Comparison of ENCODE assay signal across 20 mouse cellular contexts in the genomic region with DNA sequence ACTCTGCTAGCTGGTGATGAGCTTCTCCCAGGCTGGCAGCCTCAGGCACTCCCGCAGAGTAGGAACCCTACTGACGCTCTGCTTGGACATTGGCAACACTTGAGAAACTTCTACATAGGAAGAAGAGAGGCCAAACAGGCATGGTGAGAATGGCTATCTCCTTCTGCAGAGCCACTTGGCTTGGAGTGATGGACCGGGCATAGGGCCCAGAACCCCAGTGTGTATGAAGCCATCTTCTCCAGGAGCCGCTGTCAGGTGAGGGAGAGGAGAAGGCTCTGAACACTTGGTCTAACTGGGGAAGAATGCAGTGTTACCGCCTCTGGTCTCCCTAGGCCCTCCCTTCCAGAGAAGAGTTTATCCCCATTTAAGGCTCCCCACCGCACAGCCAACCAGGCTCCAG. TPM values are rescaled to one million over a fixed set of nuclear protein-coding genes. Genes with fewer than 3 reads are reported as not detected.
DNase-seq lines count a peak whose midpoint lies in the region; ATAC-seq and TF ChIP-seq lines count a peak whose summit lies in the region.
"Had no signal": no experiment of that assay in that cellular context is flagged by ENCODE, and none has a peak within 500 bp of the region (broad histone marks: within the 10 kb centered on the region; RNA-seq: fewer than 3 reads in every experiment).

No protein-coding gene starts in this region.

- DNase-seq in cerebellum, postnatal 10 days = peak; percentile 86 to 90
- no peak for DNase-seq in cerebellum, adult 8-10 months
- peak; percentile 43 to 59 for DNase-seq in cerebellum, postnatal 36 days
- DNase-seq in left cerebral cortex, postnatal 4 days = peak; percentile 60
- no peak for DNase-seq in left cerebral cortex, postnatal 10 days (ENCODE audit: extremely low spot score in 1 of 2, low spot score in 2 of 2)
- no peak for DNase-seq in G1E (ENCODE audit: low spot score)
- DNase-seq in embryo, embryonic 10 days (ENCODE audit: low spot score) = no peak
- DNase-seq: adrenal gland, adult 8-10 months; adrenal gland, postnatal 25 days; gastrocnemius, postnatal 25 days; kidney, adult 2 months had no signal

- TF ChIP-seq CTCF in G1E (IDR thresholded peaks at IDR 0.05; ENCODE audit: low read depth, low read length) = no peak

- intact Hi-C loops in left cerebral cortex, postnatal 4 days (cut with DNase I) = no loop called here
- intact Hi-C loops in left cerebral cortex, postnatal 10 days (cut with DNase I) = no loop called here

- peak overlapping the region; percentile 4; the same call in 1 of the 2 replicates for H3K4me3 ChIP-seq in G1E (ENCODE audit: low read depth, low read length)
- H3K4me3 ChIP-seq: heart, adult 2 months; hindbrain, embryonic 12.5 days; hindbrain, embryonic 15.5 days had no signal

- H3K9me3 ChIP-seq in G1E (replicated peaks) = peaks cover 98% of the 10 kb centered on the region
- H3K9me3 ChIP-seq: hindbrain, embryonic 12.5 days; hindbrain, embryonic 15.5 days had no signal

- H3K4me1 ChIP-seq in G1E (ENCODE audit: insufficient read depth, low read depth, low read length) = no peaks in the 10 kb centered on the region
- H3K4me1 ChIP-seq: hindbrain, embryonic 15.5 days had no signal

- no peaks in the 10 kb centered on the region for H3K36me3 ChIP-seq in G1E (replicated peaks)
- H3K36me3 ChIP-seq: hindbrain, embryonic 12.5 days; hindbrain, embryonic 15.5 days had no signal

- H3K27me3 ChIP-seq in G1E (ENCODE audit: insufficient read depth, low read length) = no peaks in the 10 kb centered on the region

- ATAC-seq in cerebellum, adult (ENCODE audit: insufficient number of reproducible peaks, low FRiP score, low TSS enrichment) = no peak
- ATAC-seq in G1E (ENCODE audit: extremely low read depth, insufficient number of reproducible peaks, low FRiP score, poor library complexity, severe bottlenecking) = no peak
- ATAC-seq: activated CD4-positive, CD25-positive, alpha-beta regulatory T cell, adult 4 months; CD4-positive, CD25-positive, alpha-beta regulatory T cell, adult 4 months; forebrain, embryonic 14.5 days; intestine, postnatal 0 days had no signal

RNA-seq across cellular contexts. Expression of gene Shisal1, which starts 19.3 kb away (rescaled TPM):
- 10 to 100 TPM; 31.5 to 42.0 TPM for total RNA-seq in left cerebral cortex, postnatal 4 days (2021)
- total RNA-seq in left cerebral cortex, postnatal 10 days (2021) = 10 to 100 TPM; 51.4 to 54.1 TPM
- total RNA-seq in G1E (2014; fragmentation: Nextera tagmentation) = not detected in 2 replicates
- 0.05 TPM in 1 of 2 replicates, not detected in the other for total RNA-seq in G1E (2017)
- not detected in 2 replicates for polyA plus RNA-seq in G1E (2012)
- polyA plus RNA-seq: activated CD4-positive, CD25-positive, alpha-beta regulatory T cell, adult 4 months; C2C12; CD4-positive, CD25-positive, alpha-beta regulatory T cell, adult 4 months had no signal

Comparison
In these comparisons a context has a peak if more than half of its experiments do, and no peak if none do; other contexts are left out.
1. DNase-seq: peak in cerebellum, postnatal 10 days (2 of 2), cerebellum, postnatal 36 days (2 of 2) and left cerebral cortex, postnatal 4 days (single experiment); none in cerebellum, adult 8-10 months (single experiment), left cerebral cortex, postnatal 10 days (0 of 2), G1E (single experiment) and embryo, embryonic 10 days (single experiment).
2. RNA of gene Shisal1, which starts 19.3 kb away (total RNA-seq): 51.4 to 54.1 TPM in left cerebral cortex, postnatal 10 days and 31.5 to 42.0 TPM in left cerebral cortex, postnatal 4 days; 0.05 TPM in G1E; every median in the first group is over 10 times any median in the second.